Mouse (Mus musculus) frontal cortex, postnatal 10 days (tissue): ENCODE measurements around the gene Mthfd1.
"Not testable (repeated sequence)": the region's sequence is repeated elsewhere in the genome, so short reads cannot be mapped to it uniquely, and the experiment has no call there.

Experiments used
- DNase-seq, 2 experiments: peaks; one replicate each; pipeline ENCODE4 v3.0.0; 2022; ENCODE audit warnings: low spot score in 2 of 2, mixed read lengths in 1 of 2

Gene Mthfd1

DNA sequence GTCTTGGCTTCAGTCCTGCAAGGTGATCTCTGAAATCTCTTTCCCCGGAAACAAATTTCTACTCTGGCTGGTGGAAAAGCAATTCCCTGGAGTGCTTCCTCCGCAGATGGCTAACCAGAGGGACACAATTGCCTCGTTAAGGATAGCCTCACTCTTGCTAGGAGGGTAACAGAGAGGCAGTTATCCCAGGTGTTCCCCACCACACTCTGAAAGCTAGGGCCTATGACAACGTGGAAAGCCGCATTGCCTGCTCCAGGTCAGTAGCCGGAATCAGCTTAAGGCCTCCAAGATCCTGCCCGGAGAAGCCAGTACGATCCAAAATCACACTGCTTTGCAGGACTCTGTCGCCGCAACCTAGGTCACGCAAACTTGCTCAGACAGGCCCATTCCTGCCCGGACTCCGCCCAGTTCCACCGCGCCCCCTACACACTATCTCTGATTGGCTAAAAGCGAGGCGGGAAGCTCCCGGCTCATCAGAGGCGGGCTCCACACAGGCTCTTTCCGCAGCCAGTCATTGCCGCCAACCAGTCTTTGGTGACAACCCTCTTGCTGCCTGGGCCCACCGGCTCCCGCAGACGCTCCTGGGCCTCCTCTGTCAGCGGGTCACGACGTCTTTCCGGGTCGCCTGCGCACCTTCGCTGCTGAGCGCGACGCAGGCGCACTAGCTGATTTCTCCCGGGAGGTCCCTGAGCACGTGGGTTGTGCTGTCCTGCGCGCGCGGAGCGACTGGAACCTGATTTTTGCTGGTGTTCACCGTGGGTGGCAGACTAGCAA lies at the start of gene Mthfd1:
Gene Mthfd1 (plus strand): TSS at position 574 of the 774 bp plus-strand sequence.
- DNase-seq: peak; percentile 95 to 97

- no peak for DNase-seq
Measured at GRCm38 (mm10) chr12:76209429-76209974, 45.6 kb upstream of the Mthfd1 start.

DNA sequence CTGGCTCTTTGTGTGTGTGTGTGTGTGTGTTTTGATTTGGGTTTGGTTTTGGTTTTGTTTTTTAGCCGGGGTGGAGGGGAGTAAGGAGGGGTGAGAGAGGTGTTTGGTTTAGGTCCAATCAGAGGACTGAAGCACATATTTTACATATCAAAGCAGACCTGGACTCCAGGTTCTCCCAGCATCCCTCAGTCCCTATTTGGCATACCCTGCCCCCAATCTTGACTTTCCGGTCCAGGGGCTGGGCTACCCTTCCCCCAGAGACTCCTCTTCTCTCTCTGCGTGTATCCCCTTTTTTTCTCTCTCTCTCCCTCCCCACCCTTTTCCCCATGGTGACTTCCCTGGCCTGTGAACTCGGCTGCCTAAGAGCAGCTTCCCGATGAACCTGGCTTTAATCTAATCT lies 40.0 kb upstream of the Mthfd1 start:
- no peak for DNase-seq

- DNase-seq: no peak
Measured at GRCm38 (mm10) chr12:76216716-76217115, 38.4 kb upstream of the Mthfd1 start.

DNA sequence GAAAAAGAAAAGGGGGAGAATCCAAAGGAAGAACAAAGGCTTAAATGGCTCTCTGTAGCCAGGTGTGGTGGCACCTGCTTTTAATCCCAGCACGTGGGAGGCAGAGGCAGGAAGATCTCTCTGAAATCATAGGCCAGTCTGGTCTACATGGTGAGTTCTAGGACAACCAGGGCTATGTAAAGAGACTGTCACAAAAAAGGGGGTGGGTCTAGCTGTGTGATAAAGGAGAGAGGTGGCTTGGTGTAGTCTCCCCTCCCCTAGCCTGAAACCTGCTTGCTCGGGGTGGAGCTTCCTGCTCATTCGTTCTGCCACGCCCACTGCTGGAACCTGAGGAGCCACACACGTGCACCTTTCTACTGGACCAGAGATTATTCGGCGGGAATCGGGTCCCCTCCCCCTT lies 33.0 kb upstream of the Mthfd1 start:
- not testable (repeated sequence) for DNase-seq

- DNase-seq: no peak
Measured at GRCm38 (mm10) chr12:76230644-76231043, 24.5 kb upstream of the Mthfd1 start.

- no peak for DNase-seq
Measured at GRCm38 (mm10) chr12:76235253-76235652, 19.8 kb upstream of the Mthfd1 start.

GRCm38 (mm10) chr12:76239145-76239838 lies 15.8 kb upstream of the Mthfd1 start:
- no peak for DNase-seq

DNA sequence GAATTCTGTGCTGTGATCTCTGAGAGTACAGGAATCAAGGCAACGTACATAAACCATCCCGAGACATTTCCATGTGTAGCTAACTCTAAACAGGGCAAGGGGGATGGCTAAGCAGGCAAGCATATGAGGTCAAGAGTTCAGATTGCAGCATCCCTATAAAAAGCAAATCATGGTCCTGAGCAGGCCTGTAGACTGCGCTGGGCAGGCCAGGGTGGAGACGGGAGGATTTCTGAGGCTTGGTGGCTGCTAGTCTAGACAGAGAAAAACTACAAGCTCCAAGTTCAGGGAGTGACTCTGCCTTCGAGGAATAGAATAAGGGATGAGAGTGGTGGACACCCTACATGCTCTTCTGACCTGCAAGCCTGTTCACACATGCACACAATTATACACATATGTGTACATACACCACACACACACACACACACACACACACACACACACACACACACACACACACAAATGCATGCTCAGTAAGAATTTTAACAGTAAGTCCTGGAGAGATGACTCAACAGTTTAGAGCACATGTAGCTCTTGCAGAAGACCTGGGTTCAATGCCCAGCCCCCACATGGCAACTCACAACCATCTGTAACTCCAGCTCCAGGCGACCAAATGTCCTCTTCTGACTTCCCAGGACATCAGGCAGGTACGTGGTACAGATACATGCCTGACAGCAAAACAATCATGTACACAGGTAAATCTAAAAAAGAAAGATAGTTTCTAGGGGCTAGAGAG lies 15.1 kb upstream of the Mthfd1 start:
- DNase-seq: no peak

GRCm38 (mm10) chr12:76240670-76241069 lies 14.4 kb upstream of the Mthfd1 start:
- no peak for DNase-seq

- no peak for DNase-seq
Measured at GRCm38 (mm10) chr12:76241084-76241483, 14.0 kb upstream of the Mthfd1 start.

GRCm38 (mm10) chr12:76241833-76242232 lies 13.3 kb upstream of the Mthfd1 start:
- no peak for DNase-seq

- DNase-seq: no peak
Measured at GRCm38 (mm10) chr12:76244981-76245380, 10.1 kb upstream of the Mthfd1 start.

GRCm38 (mm10) chr12:76246646-76247045 lies 8.5 kb upstream of the Mthfd1 start, which contains the start of gene Tex21:
Tex21 (minus strand) TSS chr12:76246746.
- DNase-seq: no peak

DNA sequence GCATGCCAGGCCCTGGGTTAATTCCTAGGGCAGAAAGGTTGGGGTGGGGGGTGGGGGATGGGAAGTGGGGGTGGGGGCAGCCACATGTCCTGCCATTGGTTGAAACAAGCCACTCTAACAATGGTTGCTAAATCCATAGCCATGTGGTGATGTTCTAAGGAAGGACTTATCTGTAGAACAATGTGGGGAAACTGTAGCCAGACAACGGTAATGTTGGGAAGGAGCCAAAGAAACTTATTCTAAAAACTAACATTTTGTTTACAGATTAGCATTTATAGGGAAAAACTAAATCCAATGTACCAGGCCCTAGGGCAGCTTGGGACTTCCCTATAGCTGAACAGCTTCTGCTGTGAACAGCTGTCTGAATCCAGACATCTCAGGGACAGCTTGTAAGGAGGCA lies 2.0 kb upstream of the Mthfd1 start:
- no peak for DNase-seq

- no peak for DNase-seq
Measured at GRCm38 (mm10) chr12:76253591-76253990, 1.5 kb upstream of the Mthfd1 start.

- DNase-seq: no peak
Measured at GRCm38 (mm10) chr12:76253991-76254390, 1.1 kb upstream of the Mthfd1 start.

DNA sequence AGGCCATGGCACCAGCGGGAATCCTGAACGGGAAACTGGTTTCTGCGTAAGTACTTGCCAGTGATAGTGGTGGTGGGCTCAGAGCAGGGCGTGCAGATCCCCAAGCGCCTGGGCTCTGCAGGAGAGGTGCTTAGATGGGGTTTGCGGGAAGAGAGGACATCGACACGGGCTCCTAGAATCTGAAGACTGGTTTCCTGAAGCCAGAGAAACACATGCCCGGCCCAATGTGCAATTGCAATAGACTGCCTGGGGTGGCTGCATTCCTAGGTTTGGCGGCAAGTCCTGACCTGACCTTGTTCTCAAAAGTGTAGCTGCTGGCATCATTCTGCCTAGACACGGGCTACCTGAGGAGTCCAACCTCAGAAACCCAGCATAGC lies 389 bp downstream of the Mthfd1 start:
- DNase-seq: no peak

GRCm38 (mm10) chr12:76256114-76256843 lies 1.2 kb downstream of the Mthfd1 start:
- DNase-seq: no peak

GRCm38 (mm10) chr12:76260673-76261072 lies 5.6 kb downstream of the Mthfd1 start:
- DNase-seq: no peak

DNA sequence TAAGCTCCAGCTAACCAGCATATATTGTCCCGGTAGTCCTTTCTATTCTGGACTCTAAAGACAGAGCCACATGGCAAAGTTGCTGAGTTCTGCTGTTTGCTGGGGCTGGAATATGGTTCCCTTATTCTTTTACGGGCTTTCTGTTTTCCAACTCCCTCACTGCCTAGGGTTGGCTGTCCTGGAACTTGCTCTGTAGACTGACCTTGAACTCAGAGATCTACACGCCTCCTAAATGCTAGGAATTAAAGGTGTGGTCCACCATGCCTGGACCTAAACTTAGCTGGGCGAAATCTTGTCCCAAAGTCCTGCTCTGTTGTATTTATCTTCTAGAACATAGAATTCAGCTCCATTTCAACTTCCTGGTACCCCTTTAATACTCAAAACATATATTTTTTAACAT lies 6.5 kb downstream of the Mthfd1 start:
- no peak for DNase-seq

DNA sequence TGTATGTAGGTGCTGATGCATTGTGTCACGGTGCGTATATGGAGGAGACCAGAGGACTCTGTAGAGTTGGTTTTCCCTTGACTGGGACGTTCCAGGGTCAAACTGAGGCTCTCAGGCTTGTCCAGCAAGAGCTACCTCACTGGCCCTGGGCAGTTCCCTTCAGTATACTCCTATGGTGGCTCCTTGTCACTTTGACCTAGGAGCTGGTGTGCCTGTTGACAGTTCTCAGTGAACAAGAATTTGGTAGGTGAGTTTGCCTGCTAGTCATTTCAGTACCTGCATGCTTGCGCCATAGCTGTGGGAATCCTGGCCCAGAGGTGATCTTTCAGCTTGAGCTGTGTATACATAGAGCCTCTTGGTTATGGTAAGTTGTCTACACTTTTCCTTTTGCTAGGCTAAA lies 7.8 kb downstream of the Mthfd1 start:
- no peak for DNase-seq
